Mouse (Mus musculus) stomach, postnatal 0 days (tissue): Measurements from ENCODE around the gene Sec31a. TPM values are rescaled to one million over a fixed set of nuclear protein-coding genes. Genes with fewer than 3 reads are reported as not detected.

ENCODE experiments used
- ATAC-seq: fragments of 200-750 bp; cut with Nextera tagmentation; 2 replicates; pipeline ENCODE4 v1.8.0; 2017; ENCODE audit not compliant: low FRiP score, low TSS enrichment
- DNase-seq: peaks from one replicate; pipeline ENCODE4 v3.0.0-alpha.2; 2016; ENCODE audit warnings: low spot score
- H3K27ac ChIP-seq: fragments of 300-500 bp; sonication (generic); replicated peaks from 2 replicates; pipeline ENCODE4 v1.5.1; 2014; ENCODE audit warnings: mild to moderate bottlenecking, control low read depth
- H3K27me3 ChIP-seq: fragments of 300-500 bp; sonication (generic); 2 replicates; pipeline ENCODE4 v1.6.1; 2014; ENCODE audit warnings: low read length; ENCODE audit not compliant: control insufficient read depth, insufficient read depth
- H3K36me3 ChIP-seq: fragments of 300-500 bp; sonication (generic); 2 replicates; pipeline ENCODE4 v1.6.1; 2014; ENCODE audit warnings: low read length, mixed read lengths; ENCODE audit not compliant: control insufficient read depth, insufficient read depth
- H3K4me1 ChIP-seq: fragments of 300-500 bp; sonication (generic); replicated peaks from 2 replicates; pipeline ENCODE4 v1.6.1; 2014; ENCODE audit warnings: antibody characterized with exemption; ENCODE audit not compliant: control insufficient read depth, insufficient read depth
- H3K4me2 ChIP-seq: fragments of 300-500 bp; sonication (generic); replicated peaks from 2 replicates; pipeline ENCODE4 v1.6.1; 2014; ENCODE audit warnings: low read depth, mild to moderate bottlenecking, control low read depth, moderate library complexity
- H3K4me3 ChIP-seq: fragments of 300-500 bp; sonication (generic); 2 replicates; pipeline ENCODE4 v1.5.1; 2014; ENCODE audit warnings: low read depth, low read length, control low read depth
- H3K9ac ChIP-seq: fragments of 300-500 bp; sonication (generic); 2 replicates; pipeline ENCODE4 v1.6.1; 2014; ENCODE audit warnings: mild to moderate bottlenecking, low read length, control low read depth, mixed read lengths
- H3K9me3 ChIP-seq: fragments of 300-500 bp; sonication (generic); 2 replicates; pipeline ENCODE4 v1.6.1; 2016; ENCODE audit warnings: low read length; ENCODE audit not compliant: control insufficient read depth
- CTCF ChIP-seq: IDR thresholded peaks from 2 replicates; pipeline ENCODE4 v1.5.1; 2016; ENCODE audit warnings: antibody characterized with exemption, low read depth, mild to moderate bottlenecking, moderate library complexity
- EP300 ChIP-seq: optimal IDR thresholded peaks from 2 replicates; pipeline ENCODE3; 2016; ENCODE audit warnings: antibody characterized with exemption
- WGBS: fragments of 180-500 bp; shearing (Covaris S2); extraction: QIAGEN DNeasy Blood & Tissue Kit; methylation state at CpG from one replicate; pipeline ENCODE4 v1.1.7; 2014; 5-methylcytosine and 5-hydroxymethylcytosine counted together
- polyA plus RNA-seq: library from polyadenylated mRNA; unstranded; fragments of >200 nt; fragmentation: Nextera tagmentation; extraction: Ambion mirVana; gene quantifications from 2 replicates; pipeline ENCODE4 v1.2.1, GENCODE M21; 2015

The Sec31a gene
- polyA plus RNA-seq, 1 experiment from 2014 or later, result 102 TPM

DNA sequence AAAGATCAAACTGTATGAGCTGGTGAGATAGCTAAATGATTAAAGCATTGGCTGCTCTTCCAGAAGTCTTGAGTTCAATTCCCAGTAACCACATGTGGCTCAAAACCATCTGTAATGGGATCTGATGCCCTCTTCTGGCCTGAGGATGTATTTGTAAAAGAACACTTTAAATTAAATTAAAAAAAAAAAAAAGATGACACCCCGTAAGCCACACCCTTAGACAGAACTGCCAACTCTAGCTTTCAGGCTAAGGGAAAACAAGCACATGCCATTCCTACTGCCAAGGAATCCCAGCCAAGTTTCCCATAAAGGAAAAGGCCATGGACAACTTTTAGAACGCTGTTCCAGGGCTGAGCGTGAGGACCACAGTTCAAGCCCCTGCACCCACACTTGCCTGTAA lies 22.4 kb downstream of the Sec31a start:
- Histone ChIP-seq H3K27ac (no peak overlapping the region), H3K4me3 (no peak overlapping the region), H3K36me3 (peaks cover 27% of the 10 kb centered on the region), H3K4me2 (no peak overlapping the region), H3K9ac (no peak overlapping the region), H3K9me3 (no peaks in the 10 kb centered on the region), H3K4me1 (no peaks in the 10 kb centered on the region), H3K27me3 (no peaks in the 10 kb centered on the region)
- 66% methylated on average over 3 of the region's 3 CpGs for WGBS
- DNase-seq (no peak), ATAC-seq (no peak)
- TF ChIP-seq EP300, result no peak
- peak; percentile 32 for TF ChIP-seq CTCF

DNA sequence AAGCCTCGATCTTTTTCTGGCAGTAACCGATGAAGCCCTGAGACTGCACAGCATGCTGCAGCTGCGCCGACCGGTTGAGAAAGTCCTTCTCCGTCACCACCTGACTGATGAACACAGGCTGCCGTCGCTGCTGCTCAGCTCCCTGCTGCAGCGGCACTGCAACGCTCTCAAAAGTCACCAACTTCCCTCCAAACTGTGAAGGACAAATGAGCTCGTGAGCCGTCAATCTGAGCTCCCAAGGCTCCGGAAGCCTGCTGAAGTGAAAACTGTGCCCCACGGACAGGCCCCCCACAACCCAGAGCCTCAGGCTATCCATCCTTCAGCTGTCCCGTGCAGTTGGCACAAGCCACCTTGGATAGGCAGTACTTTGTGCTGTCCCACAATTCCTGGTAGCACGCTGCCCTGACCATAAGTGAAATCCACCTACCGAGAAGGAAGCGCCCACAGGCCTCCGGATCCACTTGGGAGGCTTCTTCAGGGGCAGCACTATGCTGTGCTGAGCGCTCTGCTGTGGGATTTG lies 23.5 kb downstream of the Sec31a start:
- Histone ChIP-seq H3K27me3 (no peaks in the 10 kb centered on the region), H3K4me3 (no peak overlapping the region), H3K9ac (no peak overlapping the region), H3K4me1 (no peaks in the 10 kb centered on the region), H3K36me3 (peaks cover 25% of the 10 kb centered on the region), H3K9me3 (no peaks in the 10 kb centered on the region), H3K4me2 (no peak overlapping the region), H3K27ac (no peak overlapping the region)
- no peak for TF ChIP-seq CTCF
- no peak for TF ChIP-seq EP300
- ATAC-seq (no peak), DNase-seq (no peak)
- 91% methylated on average over 20 of the region's 20 CpGs for WGBS

DNA sequence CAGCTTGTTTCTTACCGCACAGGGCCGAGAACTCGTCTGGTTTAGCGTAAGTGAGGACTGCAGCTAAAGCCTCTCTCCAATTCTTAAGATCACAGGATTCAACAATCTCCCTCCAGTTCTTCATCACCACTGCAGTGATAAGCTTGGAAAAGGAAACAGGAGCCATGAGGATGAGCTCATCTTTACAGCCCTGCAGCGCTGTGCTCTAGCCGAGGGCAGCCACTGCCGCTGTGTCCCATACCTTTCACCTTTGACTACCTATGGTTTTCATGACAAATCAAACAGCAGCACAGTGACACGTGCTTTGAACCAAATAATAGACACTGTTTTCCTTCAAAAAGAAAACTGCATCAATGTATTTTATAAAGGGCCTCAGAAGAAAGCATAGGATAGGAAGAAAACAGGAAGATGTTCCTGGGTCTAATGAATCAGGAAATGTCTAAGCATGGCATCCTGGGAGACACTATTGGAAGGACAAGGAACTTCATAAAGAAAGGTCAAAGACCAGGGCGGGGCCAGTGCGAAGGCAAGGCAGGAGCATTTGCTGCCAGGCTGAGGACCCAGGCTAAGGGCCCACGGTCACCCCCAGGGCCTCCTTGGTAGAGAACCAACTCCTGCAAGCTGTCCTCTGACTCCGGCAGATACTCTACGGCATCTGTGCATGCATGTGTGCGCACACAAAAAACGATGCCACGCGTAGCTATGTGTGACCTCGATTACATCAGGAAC lies 32.1 kb downstream of the Sec31a start:
- Histone ChIP-seq H3K36me3 (peaks cover 47% of the 10 kb centered on the region), H3K9me3 (no peaks in the 10 kb centered on the region)
- 91% methylated on average over 18 of the region's 18 CpGs for WGBS

DNA sequence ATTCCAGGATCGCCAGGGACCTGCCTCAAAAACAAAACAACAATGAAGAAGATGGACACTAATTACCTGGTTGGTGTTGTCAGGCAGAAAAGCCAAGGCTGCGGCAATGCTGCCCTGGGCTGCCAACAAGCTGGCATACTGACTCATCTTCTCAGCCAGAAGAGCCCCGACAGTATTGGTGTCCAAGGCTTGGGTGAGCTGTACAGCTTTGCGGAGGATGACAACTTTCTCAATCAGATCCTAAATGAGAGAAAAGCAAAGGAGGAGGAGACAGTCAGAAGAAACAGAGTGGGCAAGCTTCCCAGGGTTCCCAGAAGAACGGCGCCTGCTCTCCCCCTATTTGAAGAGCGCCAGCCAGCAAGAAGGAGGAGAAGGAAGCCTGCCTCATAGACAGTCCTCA lies 34.9 kb downstream of the Sec31a start:
- Histone ChIP-seq H3K4me2 (no peak overlapping the region), H3K36me3 (peaks cover 53% of the 10 kb centered on the region), H3K9me3 (no peaks in the 10 kb centered on the region), H3K9ac (no peak overlapping the region), H3K4me1 (no peaks in the 10 kb centered on the region), H3K4me3 (no peak overlapping the region), H3K27ac (no peak overlapping the region), H3K27me3 (no peaks in the 10 kb centered on the region)
- 93% methylated on average over 7 of the region's 7 CpGs for WGBS
- DNase-seq (no peak), ATAC-seq (no peak)
- TF ChIP-seq EP300, result no peak

More for the DNA sequence above, 32.1 kb downstream of the Sec31a start:
- no peak for ATAC-seq
- TF ChIP-seq CTCF, result no peak
- Histone ChIP-seq H3K9ac (no peak overlapping the region), H3K27me3 (no peaks in the 10 kb centered on the region), H3K27ac (no peak overlapping the region), H3K4me1 (no peaks in the 10 kb centered on the region), H3K4me3 (no peak overlapping the region), H3K4me2 (no peak overlapping the region)
- DNase-seq, result no peak

DNA sequence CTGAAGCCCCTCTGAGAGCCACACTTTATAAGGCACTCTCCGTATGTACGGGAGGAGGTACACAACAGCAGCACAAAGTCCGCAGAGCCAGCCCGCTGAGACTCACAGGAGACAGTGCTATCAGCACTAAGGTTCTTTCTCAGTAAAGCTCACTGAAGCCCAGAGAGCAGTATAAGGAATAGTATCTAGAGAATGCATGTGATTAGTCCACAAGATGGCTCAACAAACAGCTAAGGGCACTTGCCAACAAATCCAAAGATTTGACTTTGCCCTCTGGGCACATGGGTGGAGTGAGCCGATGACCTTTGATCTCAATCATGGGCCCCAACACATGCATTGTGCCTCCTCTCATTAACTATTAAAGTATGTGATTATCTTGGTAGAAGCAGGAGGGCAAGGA lies 35.8 kb downstream of the Sec31a start:
- H3K27ac ChIP-seq, result 0 out of 2 replicates have a peak overlapping the region, but pooled peaks have one; percentile 13
- TF ChIP-seq CTCF, result no peak
- H3K4me3 ChIP-seq, result no peak overlapping the region
- peaks cover 53% of the 10 kb centered on the region for H3K36me3 ChIP-seq
- peak; percentile 49 for DNase-seq
- no peaks in the 10 kb centered on the region for H3K9me3 ChIP-seq
- peak; percentile 72; the same call in 1 of the 2 replicates for ATAC-seq
- H3K9ac ChIP-seq, result no peak overlapping the region
- no peak overlapping the region for H3K4me2 ChIP-seq
- 83% methylated on average over 5 of the region's 5 CpGs for WGBS
- H3K4me1 ChIP-seq, result no peaks in the 10 kb centered on the region
- H3K27me3 ChIP-seq, result no peaks in the 10 kb centered on the region

DNA sequence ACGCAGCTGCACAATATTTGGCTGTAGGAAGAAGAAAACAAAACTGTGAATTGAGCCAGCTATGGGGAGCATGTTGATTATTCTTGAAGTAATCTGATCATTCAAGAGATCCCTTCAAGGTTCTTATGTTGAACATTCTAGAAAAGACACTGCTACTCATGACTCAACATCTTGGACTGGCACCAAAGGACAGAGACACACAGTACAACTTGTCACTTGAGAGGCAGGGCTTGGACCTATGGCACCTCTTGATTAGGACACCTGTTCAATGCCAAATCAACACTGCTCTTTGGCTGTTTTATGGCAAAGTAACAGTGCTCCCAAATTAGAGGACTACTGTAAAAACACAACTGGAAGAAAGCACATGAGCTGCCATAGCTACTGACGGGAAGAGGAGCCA lies 37.1 kb downstream of the Sec31a start:
- Histone ChIP-seq H3K4me3 (no peak overlapping the region), H3K4me2 (no peak overlapping the region), H3K36me3 (peaks cover 50% of the 10 kb centered on the region), H3K9me3 (no peaks in the 10 kb centered on the region), H3K27ac (no peak overlapping the region), H3K9ac (no peak overlapping the region), H3K4me1 (no peaks in the 10 kb centered on the region), H3K27me3 (no peaks in the 10 kb centered on the region)
- DNase-seq (no peak), ATAC-seq (no peak)
- no peak for TF ChIP-seq CTCF
- no peak for TF ChIP-seq EP300
- 90% methylated on average over 2 of the region's 2 CpGs for WGBS
